Mouse (Mus musculus): Measurements from ENCODE around the gene Dnah7a.
"Not testable (repeated sequence)": the region's sequence is repeated elsewhere in the genome, so short reads cannot be mapped to it uniquely, and the experiment has no call there.

Dnah7a gene

GRCm38 (mm10) chr1:53439173-53439572, 267.4 kb downstream of the Dnah7a start:
- POLR2A ChIA-PET, CTCF ChIA-PET: not testable (repeated sequence)

- POLR2A ChIA-PET, CTCF ChIA-PET: not testable (repeated sequence)
These were observed 274.2 kb downstream of the Dnah7a start for GRCm38 (mm10) chr1:53432433-53432832.

GRCm38 (mm10) chr1:53405803-53406325, 300.7 kb downstream of the Dnah7a start:
- CTCF ChIA-PET = no interaction called here
- POLR2A ChIA-PET = no interaction called here

- POLR2A ChIA-PET = interaction anchor here in 1 of 4 experiments (1.0 to 1.1 kb wide), 2 partner anchors 97 to 356 kb away, joined by 3 read pairs; partner anchors contain the start of genes Gm28778, Ormdl1 and Pms1
- CTCF ChIA-PET = not testable (repeated sequence)
These were observed 312.4 kb downstream of the Dnah7a start for GRCm38 (mm10) chr1:53393936-53394760.

GRCm38 (mm10) chr1:53388762-53389161, 317.8 kb downstream of the Dnah7a start:
- ChIA-PET CTCF (no interaction called here), POLR2A (no interaction called here)

DNA sequence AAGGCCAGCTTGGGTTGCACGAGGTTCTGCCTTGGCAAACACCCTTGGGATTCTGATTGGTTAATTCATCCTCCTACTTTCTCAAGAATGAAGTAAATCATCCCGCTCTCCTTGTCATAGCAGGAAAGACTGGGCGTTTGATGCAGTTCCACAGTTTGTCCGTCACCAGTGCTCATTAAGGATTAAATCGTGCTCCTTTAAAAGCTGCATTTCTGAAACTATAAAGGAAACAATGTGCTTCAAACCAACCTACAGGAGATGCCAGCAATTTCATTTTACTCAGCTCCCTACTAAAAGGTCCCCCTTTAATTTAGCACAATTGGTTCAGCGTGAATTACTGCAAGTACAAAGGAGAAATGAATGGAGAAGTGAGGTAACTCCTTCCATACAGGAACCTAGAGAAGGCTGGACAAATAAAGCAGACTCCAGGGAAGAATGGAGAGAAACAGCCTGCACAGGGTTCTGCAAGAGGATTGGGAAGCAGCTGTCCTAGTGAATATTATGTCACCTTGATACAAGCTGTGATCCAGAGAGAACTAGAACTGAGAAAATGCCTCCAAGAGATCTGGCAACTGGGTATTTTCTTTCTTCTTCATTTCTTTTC, 322.4 kb downstream of the Dnah7a start:
- ChIA-PET CTCF (no interaction called here), POLR2A (interaction anchor here in 1 of 4 experiments (0.5 kb wide), 1 partner anchor 210 kb away, joined by 3 read pairs; no protein-coding TSS in a partner anchor)

GRCm38 (mm10) chr1:53377731-53378130, 328.9 kb downstream of the Dnah7a start:
- ChIA-PET CTCF (no interaction called here), POLR2A (no interaction called here)

GRCm38 (mm10) chr1:53375965-53376364, 330.6 kb downstream of the Dnah7a start:
- POLR2A ChIA-PET = interaction anchor here in 1 of 4 experiments (0.9 kb wide), 1 partner anchor 12 kb away, joined by 3 read pairs; no protein-coding TSS in a partner anchor
- CTCF ChIA-PET = not testable (repeated sequence)

GRCm38 (mm10) chr1:53358988-53359387, 347.6 kb downstream of the Dnah7a start:
- ChIA-PET POLR2A (no interaction called here), CTCF (no interaction called here)

DNA sequence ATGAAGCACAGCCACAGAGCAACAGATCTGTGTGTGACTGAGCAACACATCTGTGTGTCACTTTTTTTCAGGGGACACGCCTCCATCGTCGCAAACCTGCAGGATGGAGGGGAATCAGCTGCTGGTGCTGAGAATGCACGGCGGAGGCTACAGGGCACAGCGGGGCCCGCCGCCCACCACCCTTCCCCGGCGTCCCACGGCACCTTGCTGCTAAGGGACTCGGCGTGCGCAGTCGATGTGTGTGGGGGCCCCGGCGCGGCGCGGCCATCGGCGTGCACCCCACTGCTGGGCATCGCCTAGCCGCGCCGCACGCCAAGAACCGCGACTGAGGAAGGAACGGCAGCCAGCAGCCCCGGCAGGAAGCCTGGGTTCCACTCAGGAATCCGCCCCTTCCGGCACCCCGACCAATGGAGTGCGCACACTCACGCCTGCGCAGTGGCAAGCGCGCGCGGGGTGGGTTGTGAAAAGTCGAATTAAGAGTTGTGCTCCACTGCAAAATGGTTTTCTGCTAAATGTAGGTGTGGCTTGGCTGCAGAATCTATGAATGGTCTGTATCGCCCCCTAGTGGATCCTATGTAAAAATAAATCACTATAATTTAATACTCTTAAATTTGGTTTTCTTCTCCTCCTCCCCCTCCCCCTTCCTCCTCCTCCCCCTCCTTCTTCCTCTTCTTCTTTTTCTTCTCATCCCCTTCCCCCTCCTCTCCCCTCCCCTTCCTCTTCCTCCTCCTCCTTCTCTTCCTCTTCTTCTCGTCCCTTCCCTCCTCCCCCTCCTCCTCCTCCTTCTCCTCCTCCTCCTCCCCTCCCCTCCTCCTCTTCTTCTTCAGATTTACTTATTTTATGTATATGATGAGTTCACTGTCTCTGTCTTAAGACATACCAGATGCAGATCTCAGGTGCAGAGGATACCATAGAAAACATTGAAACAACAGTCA, 354.0 kb downstream of the Dnah7a start, which contains the start of the genes Asdurf, Gm28551 and Asnsd1:
Gene Asdurf, minus strand, starts transcription at position 293 of the 935 bp plus-strand sequence.
Gene Gm28551, minus strand, starts transcription at position 341 of the 935 bp plus-strand sequence.
Gene Asnsd1, minus strand, starts transcription at position 426 of the 935 bp plus-strand sequence.
- CTCF ChIA-PET = no interaction called here
- POLR2A ChIA-PET = interaction anchor here in 3 of 4 experiments (0.7 to 1.9 kb wide), 4 partner anchors 56 to 898 kb away, joined by 3 to 6 read pairs (median 5); partner anchors contain the start of genes Gm28778 (in 3 of the 3), Ormdl1 (in 3 of the 3), Pms1 (in 3 of the 3) and Ccdc150 (in 1 of the 3)

Data from embryonic stem cell, embryonic (primary cell).